Mouse (Mus musculus) limb, embryonic 11.5 days (tissue): Measurements from ENCODE around the gene Fgr. TPM values are rescaled to one million over a fixed set of nuclear protein-coding genes. Genes with fewer than 3 reads are reported as not detected.

Experiments
- ATAC-seq: fragments of 200-750 bp; cut with Nextera tagmentation; 2 replicates; pipeline ENCODE4 v1.8.0; 2017; ENCODE audit warnings: low read depth; ENCODE audit not compliant: insufficient number of reproducible peaks, low FRiP score, low TSS enrichment
- DNase-seq: peaks from one replicate; pipeline ENCODE4 v3.0.0-alpha.2; 2015; ENCODE audit warnings: low spot score
- H3K27ac ChIP-seq: fragments of 300-500 bp; sonication (generic); replicated peaks from 2 replicates; pipeline ENCODE4 v1.5.1; 2014; ENCODE audit warnings: low read depth, mild to moderate bottlenecking, low read length
- H3K27me3 ChIP-seq: fragments of 300-500 bp; sonication (generic); 2 replicates; pipeline ENCODE4 v1.6.1; 2014; ENCODE audit warnings: mild to moderate bottlenecking, low read length, mixed read lengths; ENCODE audit not compliant: control insufficient read depth, insufficient read depth
- H3K36me3 ChIP-seq: fragments of 300-500 bp; sonication (generic); 2 replicates; pipeline ENCODE4 v1.6.1; 2014; ENCODE audit warnings: mild to moderate bottlenecking, low read length, moderate library complexity, mixed read lengths; ENCODE audit not compliant: control insufficient read depth, insufficient read depth
- H3K4me1 ChIP-seq: fragments of 300-500 bp; sonication (generic); 2 replicates; pipeline ENCODE4 v1.6.1; 2014; ENCODE audit warnings: low read length, mixed read lengths; ENCODE audit not compliant: control insufficient read depth, insufficient read depth
- H3K4me2 ChIP-seq: fragments of 300-500 bp; sonication (generic); 2 replicates; pipeline ENCODE4 v1.6.1; 2014; ENCODE audit warnings: low read depth, mild to moderate bottlenecking, moderate library complexity; ENCODE audit not compliant: severe bottlenecking
- H3K4me3 ChIP-seq: fragments of 300-500 bp; sonication (generic); 2 replicates; pipeline ENCODE4 v1.5.1; 2014; ENCODE audit warnings: low read depth, low read length
- H3K9ac ChIP-seq: fragments of 300-500 bp; sonication (generic); 2 replicates; pipeline ENCODE4 v1.6.1; 2014; ENCODE audit warnings: mild to moderate bottlenecking, low read length
- H3K9me3 ChIP-seq: fragments of 300-500 bp; sonication (generic); 2 replicates; pipeline ENCODE4 v1.6.1; 2016; ENCODE audit warnings: low read length; ENCODE audit not compliant: control insufficient read depth
- WGBS: fragments of 180-500 bp; shearing (Covaris S2); extraction: QIAGEN DNeasy Blood & Tissue Kit; methylation state at CpG from one replicate; pipeline ENCODE4 v1.1.7; 2014; 5-methylcytosine and 5-hydroxymethylcytosine counted together
- polyA plus RNA-seq: library from polyadenylated mRNA; unstranded; fragments of >200 nt; fragmentation: Nextera tagmentation; extraction: Ambion mirVana; gene quantifications from 2 replicates; pipeline ENCODE4 v1.2.1, GENCODE M21; 2014

Fgr gene
- polyA plus RNA-seq, 1 experiment from 2014 or later = 0.35 TPM

- Histone ChIP-seq H3K9me3 (no peaks in the 10 kb centered on the region), H3K4me1 (peaks cover 15% of the 10 kb centered on the region), H3K36me3 (no peaks in the 10 kb centered on the region), H3K4me2 (no peak overlapping the region), H3K27me3 (no peaks in the 10 kb centered on the region), H3K9ac (peak overlapping the region; percentile 47), H3K4me3 (no peak overlapping the region), H3K27ac (peak overlapping the region; percentile 94)
- DNase-seq (peak; percentile 80), ATAC-seq (peak; percentile 62; the same call in 1 of the 2 replicates)
- WGBS = 52% methylated on average over 7 of the region's 7 CpGs
These were observed 10.0 kb downstream of the Fgr start for GRCm38 (mm10) chr4:132983664-132984512.

- H3K4me1 ChIP-seq = peaks cover 6% of the 10 kb centered on the region
- ATAC-seq = no peak
- H3K9me3 ChIP-seq = no peaks in the 10 kb centered on the region
- DNase-seq = no peak
- no peak overlapping the region for H3K4me3 ChIP-seq
- no peaks in the 10 kb centered on the region for H3K27me3 ChIP-seq
- no peaks in the 10 kb centered on the region for H3K36me3 ChIP-seq
- 91% methylated on average over 6 of the region's 6 CpGs for WGBS
- no peak overlapping the region for H3K4me2 ChIP-seq
- no peak overlapping the region for H3K27ac ChIP-seq
- H3K9ac ChIP-seq = no peak overlapping the region
These were observed 14.9 kb downstream of the Fgr start for GRCm38 (mm10) chr4:132988581-132989355.

- H3K27ac ChIP-seq = no peak overlapping the region
- no peak for ATAC-seq
These were observed 19.7 kb downstream of the Fgr start for GRCm38 (mm10) chr4:132993553-132993952.

GRCm38 (mm10) chr4:132997469-132998237 lies 23.8 kb downstream of the Fgr start:
- peaks cover 3% of the 10 kb centered on the region; the same call in 1 of the 2 replicates for H3K4me1 ChIP-seq
- H3K4me3 ChIP-seq = no peak overlapping the region
- H3K27ac ChIP-seq = no peak overlapping the region
- no peaks in the 10 kb centered on the region for H3K9me3 ChIP-seq
- H3K27me3 ChIP-seq = no peaks in the 10 kb centered on the region
- H3K36me3 ChIP-seq = no peaks in the 10 kb centered on the region
- ATAC-seq (no peak), DNase-seq (no peak)
- H3K9ac ChIP-seq = no peak overlapping the region
- WGBS = 47% methylated on average over 14 of the region's 14 CpGs
- no peak overlapping the region for H3K4me2 ChIP-seq

More at GRCm38 (mm10) chr4:132993553-132993952, 19.7 kb downstream of the Fgr start:
- H3K36me3 ChIP-seq = no peaks in the 10 kb centered on the region
- H3K9me3 ChIP-seq = no peaks in the 10 kb centered on the region
- no peaks in the 10 kb centered on the region for H3K4me1 ChIP-seq
- no peak overlapping the region for H3K4me3 ChIP-seq
- no peaks in the 10 kb centered on the region for H3K27me3 ChIP-seq
- 67% methylated on average over 4 of the region's 4 CpGs for WGBS
- H3K9ac ChIP-seq = no peak overlapping the region
- DNase-seq = no peak
- no peak overlapping the region for H3K4me2 ChIP-seq

GRCm38 (mm10) chr4:133002896-133003295 lies 29.0 kb downstream of the Fgr start:
- H3K4me3 ChIP-seq = no peak overlapping the region
- no peaks in the 10 kb centered on the region for H3K9me3 ChIP-seq
- H3K4me1 ChIP-seq = peaks cover 15% of the 10 kb centered on the region
- no peaks in the 10 kb centered on the region for H3K36me3 ChIP-seq
- DNase-seq = peak; percentile 59
- WGBS = 42% methylated on average over 10 of the region's 10 CpGs
- H3K27ac ChIP-seq = no peak overlapping the region
- no peak overlapping the region for H3K4me2 ChIP-seq
- H3K9ac ChIP-seq = no peak overlapping the region
- ATAC-seq = no peak
- no peaks in the 10 kb centered on the region for H3K27me3 ChIP-seq

GRCm38 (mm10) chr4:133003316-133004018 lies 29.6 kb downstream of the Fgr start:
- Histone ChIP-seq H3K4me2 (no peak overlapping the region), H3K4me3 (no peak overlapping the region), H3K4me1 (peaks cover 19% of the 10 kb centered on the region), H3K36me3 (no peaks in the 10 kb centered on the region), H3K9me3 (no peaks in the 10 kb centered on the region), H3K9ac (no peak overlapping the region), H3K27ac (no peak overlapping the region), H3K27me3 (no peaks in the 10 kb centered on the region)
- no peak for ATAC-seq
- DNase-seq = no peak
- WGBS = 33% methylated on average over 21 of the region's 21 CpGs

- Histone ChIP-seq H3K36me3 (no peaks in the 10 kb centered on the region), H3K4me3 (no peak overlapping the region), H3K27me3 (no peaks in the 10 kb centered on the region), H3K4me1 (peaks cover 22% of the 10 kb centered on the region), H3K4me2 (no peak overlapping the region), H3K9me3 (no peaks in the 10 kb centered on the region), H3K9ac (no peak overlapping the region), H3K27ac (no peak overlapping the region)
- 9% methylated on average over 3 of the region's 3 CpGs for WGBS
- DNase-seq = peak; percentile 86
- no peak for ATAC-seq
These were observed 31.3 kb downstream of the Fgr start for GRCm38 (mm10) chr4:133005233-133005632.
